Mouse (Mus musculus) kidney, adult 9 months (tissue): ENCODE data around the gene Nol6.
A peak's percentile ranks its signal among the peaks of the same experiment; 100 is the strongest.
"Not testable (repeated sequence)": the region's sequence is repeated elsewhere in the genome, so short reads cannot be mapped to it uniquely, and the experiment has no call there.

ENCODE experiments used
- DNase-seq: peaks from one replicate; pipeline ENCODE4 v3.0.0; 2022

The Nol6 gene

DNA sequence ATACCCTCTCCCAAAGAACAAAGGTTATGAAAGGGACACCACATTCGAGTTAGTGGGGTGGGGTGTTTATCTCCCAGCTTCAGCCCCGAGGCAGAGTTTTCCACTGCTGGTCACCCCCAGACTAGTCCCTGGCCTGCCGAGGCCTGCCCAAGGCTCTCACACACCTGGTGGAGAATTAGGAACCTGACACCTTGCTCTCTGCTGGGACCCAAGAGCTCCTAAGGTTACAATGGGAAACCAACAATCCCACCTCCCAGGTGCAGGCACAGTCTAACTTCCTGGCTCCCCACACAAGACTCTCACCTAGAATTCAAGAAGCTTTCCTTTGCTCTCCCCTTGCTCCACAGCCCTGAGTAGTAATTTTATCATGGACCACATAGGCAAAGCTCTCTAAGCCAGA lies 7.4 kb downstream of the Nol6 start:
- no peak for DNase-seq

DNA sequence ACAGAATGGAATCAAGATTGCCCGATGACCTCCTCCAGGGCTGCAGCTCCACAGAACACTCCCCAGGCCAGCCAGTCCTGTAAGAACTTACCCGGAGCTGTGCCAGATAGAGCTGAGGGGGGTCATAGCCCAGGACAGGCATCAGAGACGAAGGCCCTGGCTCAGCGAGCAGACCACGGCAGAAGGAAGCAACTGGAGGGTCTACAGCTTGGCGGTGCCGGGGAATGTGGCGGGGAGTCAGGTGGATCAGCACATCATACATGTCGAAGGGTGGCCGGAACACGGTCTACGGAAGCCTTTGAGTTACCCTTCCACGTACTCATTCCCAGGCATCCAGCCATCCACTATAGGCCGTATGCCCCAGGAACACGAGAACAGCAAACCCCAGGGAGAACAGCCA lies 8.5 kb downstream of the Nol6 start:
- DNase-seq = no peak

DNA sequence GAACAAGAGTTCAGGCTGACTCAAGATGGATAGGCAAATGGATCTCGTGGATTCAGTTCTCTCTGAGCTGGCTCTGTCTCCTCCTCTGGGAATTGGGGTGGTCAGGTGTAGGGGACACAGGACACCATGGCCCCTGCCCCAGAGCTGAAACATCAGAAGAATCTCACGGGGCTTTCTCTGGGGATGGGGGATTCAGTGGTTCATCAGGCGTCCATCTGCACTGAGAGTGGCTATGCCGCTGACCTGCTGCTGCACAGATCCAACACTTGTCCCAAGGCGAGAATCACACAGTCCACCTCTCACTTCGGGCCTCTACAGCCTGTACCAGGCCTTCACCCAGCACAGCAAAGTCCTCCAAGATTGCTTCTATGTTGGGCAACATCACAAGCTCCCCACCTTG lies 9.2 kb downstream of the Nol6 start:
- DNase-seq = no peak

DNA sequence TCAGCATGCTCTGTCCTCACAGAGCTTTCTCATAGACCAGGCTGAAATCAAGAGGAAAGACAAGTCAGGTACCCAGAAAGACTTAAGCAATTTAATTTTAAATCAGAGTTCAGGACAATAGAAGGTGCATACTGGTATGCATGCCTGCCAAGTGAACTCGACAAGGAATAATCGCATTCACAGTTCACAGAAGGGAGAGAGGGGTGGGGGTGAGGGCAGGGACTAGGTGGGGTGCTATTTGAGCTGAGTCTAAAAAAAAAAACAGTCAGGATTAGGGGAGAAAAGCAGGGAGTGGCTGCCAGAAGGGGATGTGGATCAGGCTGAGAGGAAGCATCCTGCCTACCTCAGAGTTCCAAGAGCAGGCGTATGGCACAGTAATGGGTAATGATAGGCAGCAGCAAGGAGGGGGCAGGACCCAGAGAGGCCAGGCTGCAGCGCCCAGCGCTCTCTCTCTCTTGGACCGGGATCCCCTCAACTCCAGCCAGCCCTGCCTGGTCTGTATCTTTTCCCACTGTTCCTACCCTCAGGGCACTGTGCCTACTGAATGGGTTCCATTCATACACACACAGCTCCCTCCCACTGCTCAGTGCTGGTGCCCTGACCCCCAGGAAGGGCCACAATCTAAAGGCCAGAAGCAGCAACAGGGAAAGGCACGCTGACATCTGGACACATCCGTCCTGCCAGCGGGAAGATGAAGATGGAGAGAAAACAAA lies 9.7 kb downstream of the Nol6 start:
- no peak for DNase-seq

DNA sequence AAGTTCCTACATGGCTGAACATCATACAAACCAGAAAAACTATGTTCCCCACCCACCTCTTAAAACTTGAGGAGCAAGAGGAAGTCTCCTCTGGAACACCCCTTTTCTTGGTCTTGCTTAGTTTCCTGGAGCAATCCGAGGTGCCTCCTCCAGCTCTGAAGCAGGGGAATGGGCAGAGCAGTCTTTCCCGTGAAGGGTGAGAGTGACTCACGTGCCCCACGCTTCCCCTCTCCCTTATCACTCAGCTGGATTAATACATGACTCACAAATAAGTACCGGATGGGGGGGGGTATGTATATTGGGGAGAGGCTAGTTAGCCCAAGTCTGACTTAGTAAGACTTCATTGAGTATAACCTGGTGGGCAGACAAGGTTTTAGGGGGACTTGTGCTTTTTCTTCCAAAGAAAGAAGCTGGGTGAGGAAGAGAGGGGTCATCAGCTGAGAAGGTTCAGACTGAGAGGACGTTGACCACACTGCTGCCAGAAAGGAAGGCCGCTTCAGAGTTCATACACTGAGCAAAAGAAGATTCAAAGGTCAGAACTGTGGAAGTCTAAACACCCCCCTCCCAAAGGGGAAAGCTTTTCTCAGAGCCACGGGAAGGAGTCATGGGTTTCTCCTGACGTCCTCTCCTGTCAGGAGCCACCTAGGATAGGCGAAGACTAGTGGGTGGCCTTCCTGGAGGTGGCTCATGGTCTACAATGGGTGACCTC lies 15.4 kb downstream of the Nol6 start:
- peak; percentile 60 for DNase-seq

DNA sequence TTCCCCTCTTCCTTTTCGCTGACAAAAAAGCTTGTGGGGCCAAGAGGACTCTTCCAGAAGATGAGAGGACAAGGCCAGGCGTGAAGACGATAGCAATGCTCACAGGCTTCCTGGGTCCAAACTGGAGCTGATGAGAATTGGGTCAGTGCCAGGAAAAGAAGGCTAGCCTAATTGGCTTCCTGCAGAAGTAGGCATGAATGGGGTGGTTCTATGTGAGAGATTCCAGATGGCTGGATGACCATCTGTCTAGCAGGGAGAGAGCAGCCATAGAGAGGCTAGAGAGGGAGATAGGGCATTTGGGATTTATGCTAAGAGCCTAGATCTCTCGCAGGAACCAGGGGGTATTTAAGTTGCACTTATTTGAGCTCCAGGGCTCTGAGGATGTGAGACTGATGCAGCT lies 16.8 kb downstream of the Nol6 start:
- no peak for DNase-seq

DNA sequence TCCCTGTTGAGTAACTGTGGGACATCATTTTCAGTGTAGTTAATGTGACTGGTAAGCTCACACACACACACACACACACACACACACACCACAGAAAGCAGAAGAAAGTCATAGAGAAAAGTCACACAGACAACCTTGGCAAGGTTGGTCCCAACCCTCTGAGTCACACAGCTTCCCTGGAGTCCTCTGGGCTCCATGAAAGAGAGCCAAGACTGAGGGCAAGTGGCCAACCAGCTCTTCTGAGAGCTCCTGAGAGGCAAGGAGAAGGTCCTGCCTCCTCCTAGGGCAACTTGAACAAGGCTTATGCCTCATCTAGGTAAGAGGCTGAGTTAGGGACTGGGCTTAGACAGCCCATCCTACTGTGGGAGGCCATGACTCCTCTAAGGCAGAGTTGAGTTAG lies 21.4 kb downstream of the Nol6 start:
- DNase-seq = no peak

DNA sequence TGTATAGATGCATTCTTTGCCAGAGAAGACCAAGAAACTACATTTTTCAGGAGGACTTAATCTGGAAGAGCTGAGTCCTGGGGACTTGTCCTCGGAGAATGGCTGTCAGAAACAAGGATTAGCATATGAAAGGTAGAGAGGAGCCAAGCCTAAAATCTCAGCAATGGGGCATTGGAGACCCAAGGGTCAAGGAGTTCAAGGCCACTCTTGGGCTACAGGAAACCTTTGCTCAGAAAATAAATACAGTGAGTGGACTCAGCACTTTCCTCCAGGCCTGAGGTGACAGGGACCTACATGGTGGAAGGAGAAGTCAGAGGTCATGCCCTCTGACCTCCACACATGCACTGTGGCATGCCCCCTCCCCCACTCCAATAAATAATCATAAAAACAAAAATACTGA lies 23.3 kb downstream of the Nol6 start:
- no peak for DNase-seq

DNA sequence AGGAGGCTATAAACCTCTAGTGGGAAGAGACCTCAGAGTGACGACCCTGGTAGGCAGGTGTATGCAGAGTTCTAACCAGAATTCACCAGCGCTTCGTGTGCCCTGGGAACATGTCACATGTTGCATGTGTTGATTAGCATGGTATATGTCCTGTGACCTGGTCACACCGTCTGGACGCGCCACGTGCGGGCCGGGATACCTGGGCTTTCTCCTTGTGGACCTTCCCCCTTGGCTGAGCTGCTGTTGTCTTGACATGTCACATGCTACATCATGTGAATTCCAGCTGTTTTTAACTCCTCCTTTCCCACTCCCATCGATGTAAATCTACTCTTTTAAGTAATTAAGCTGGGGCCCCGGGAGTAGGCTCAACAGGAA lies 25.7 kb downstream of the Nol6 start:
- DNase-seq = peak; percentile 51

DNA sequence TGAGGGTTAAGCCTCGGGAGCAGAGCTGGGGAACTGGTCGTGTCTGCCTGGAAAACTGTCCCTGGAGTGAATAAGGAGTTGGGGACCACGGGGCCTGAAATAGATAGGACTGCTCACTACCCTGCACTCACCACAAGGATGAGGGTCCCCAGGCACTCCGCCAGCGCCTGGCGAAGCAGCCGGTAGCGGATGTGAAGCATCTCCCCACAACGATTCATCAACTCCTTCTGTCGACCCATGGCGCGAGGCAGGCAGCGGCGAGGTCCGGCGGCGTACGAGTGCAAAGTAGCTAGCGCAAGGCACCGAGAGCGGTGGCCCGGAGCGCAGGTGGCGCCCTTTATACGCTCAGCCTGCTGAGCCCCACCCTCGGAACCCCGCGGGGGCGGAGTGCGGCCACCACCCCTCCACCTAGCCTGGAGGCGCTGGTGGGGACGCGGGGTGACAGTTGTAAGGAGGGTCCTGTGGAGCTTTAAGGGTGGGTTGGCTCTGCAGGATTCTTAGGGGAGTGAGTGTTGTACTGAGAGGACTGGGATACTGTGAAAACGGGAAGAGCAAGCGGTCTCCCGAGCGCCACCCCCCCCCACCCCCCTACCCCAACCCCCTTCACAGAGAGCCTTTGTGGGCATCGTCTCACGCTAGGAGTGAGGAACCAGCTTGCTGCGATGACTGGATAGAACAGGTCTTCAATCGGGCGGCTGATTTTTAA lies 26.2 kb downstream of the Nol6 start, which contains the start of gene Aqp3:
Gene Aqp3 (minus strand): TSS at position 313 of the 706 bp plus-strand sequence.
- DNase-seq = peak; percentile 73

DNA sequence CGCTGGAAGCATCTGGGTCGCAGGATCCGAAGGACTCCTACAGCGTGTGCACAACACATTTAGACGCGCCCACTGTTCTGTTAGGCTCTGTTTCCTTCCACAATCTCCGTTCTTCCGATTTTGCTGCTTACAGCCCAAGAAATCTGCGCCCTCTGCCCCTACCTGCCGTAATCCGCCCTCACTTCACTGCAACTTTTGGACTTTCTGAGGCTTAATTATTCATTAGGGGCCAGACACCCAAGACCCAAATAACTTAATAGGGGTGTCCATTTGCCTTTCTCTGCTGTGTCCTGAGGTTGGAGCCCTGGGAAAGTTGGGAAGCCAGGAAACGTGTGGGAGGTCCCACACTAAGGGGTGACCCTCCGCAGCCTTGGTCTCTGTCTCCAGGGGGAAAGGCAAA lies 26.9 kb downstream of the Nol6 start:
- DNase-seq = peak; percentile 76

DNA sequence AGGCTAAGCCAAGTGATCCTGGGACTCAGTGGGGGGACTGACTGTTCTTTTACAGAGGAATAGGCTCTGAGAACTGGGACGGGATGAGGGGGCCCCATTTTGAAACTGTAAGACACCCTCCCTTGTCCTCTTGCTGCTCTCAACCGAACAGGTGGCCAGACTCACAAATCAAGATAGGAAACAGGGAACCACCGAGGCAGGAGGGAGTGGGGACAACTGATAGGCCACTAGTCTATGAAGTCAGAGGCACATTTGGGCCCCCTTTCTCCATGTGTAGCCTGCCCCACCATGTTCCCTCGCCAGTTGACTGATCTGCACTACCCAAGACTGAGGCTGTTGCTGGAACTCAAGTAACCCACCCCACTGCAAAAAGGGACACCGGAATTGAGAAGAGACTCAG lies 27.5 kb downstream of the Nol6 start:
- no peak for DNase-seq

DNA sequence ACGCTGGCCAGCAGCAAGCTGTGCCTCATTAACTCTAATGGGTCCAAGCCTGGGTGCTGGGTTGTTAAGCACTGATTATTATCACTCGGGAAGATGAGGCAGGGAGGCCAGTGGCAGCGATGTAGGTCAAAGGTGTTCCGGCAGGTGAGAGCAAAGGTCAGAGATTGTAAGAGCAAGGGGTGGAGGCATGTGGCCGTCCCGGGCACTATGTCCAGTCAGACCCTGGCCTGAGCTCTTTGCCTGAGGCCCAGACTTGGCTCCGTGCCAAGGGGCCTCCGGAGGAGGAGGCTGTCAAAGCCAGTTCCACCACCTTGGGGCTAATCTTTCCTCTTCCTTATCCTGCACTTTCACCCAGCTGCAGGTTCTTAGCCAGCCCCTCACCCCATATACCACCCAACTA lies 28.1 kb downstream of the Nol6 start:
- DNase-seq = peak; percentile 71

DNA sequence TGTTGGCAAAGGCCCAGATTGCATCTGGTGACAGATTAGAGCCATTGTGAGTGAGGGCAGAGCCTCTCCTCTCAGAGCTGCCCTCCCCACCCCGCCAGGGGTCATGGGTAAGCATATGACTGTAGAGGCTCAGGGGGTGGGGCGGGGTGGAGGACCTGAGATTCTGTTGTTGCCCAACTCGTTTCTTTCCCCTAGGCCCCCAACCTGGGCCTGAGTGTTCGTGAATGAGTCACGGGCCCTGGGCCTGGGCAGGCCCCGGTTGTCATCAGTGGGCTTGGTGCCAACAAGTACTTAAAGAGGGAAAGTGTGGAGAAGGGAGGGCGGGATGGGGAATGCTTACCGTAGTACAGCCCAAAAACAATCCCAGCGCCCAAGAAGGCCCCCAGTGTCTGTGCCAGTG lies 29.9 kb downstream of the Nol6 start:
- no peak for DNase-seq

DNA sequence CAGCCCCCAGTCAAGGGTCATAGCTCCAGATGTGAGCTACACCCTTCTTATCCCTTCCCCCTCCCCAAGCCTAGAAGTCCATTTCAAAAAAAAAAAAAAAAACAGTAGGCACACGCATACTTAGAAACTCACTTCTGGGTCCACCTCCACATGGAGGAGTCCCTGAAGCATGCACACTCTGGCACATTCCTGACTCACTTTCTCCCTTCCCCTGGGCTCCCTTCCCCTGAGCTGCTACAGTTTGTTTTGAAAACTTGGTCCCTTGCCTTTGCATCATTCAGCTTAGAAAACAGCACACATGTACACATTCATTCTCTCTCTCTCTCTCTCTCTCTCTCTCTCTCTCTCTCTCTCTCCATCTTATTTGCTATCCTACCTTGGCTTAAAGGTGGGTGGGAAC lies 31.3 kb downstream of the Nol6 start:
- DNase-seq = no peak

DNA sequence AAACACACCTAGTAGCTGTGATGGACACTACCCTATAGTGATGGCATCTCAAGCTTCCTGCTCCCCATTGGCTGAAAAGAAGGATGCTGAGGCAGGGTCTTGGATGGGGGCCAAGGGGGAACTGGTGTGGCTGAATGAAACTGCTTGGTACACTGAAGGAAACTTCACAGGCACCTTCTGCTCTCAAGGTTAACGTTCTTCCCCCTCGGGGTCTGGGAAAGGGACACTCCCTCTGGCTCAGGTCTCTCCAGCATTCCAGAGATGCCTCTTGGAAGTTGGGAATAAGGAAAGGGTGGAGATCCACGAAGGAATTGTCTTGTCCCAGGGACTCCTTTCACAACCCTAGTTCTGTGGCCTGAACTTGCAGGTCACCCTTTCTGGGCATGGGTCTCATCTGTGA lies 32.9 kb downstream of the Nol6 start:
- no peak for DNase-seq

DNA sequence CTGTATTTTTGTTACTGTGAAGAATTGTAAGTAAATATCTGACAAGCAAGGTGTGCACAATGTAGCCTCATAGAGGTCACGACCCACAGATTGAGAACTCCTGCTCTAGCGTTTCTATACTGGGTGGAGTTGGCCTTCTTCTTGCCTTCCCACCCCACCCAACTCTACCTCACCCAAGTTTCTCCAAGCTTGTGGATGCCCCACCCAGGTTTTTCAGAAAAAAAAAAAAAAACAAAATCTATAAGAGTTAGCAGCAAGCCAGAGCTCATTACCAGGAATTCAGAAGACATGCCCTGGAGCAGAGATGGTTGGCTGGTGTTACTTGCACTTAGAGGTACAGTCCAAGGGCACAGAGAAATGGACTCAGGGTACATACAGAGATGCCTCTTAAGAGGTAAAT lies 34.5 kb downstream of the Nol6 start:
- no peak for DNase-seq

DNA sequence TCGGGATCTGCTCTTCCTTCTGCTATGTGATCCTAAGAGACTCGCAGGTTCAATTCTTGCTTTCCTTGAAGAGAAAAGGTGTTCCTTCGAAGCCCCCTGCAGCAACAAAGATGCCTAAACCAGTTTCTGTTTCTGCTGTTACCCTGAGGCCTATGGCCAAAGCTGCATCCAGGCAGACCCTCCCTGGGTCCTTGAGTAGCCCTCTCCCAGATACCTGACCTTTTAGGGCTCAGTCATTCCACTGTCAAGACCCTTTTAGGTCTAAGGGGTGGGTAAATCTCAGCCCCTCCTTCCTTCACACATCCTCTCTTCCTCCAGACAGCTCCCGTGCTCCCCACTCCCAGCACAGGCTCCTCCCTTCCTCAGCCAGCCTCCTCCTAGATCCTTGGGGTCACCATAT lies 35.1 kb downstream of the Nol6 start:
- no peak for DNase-seq

DNA sequence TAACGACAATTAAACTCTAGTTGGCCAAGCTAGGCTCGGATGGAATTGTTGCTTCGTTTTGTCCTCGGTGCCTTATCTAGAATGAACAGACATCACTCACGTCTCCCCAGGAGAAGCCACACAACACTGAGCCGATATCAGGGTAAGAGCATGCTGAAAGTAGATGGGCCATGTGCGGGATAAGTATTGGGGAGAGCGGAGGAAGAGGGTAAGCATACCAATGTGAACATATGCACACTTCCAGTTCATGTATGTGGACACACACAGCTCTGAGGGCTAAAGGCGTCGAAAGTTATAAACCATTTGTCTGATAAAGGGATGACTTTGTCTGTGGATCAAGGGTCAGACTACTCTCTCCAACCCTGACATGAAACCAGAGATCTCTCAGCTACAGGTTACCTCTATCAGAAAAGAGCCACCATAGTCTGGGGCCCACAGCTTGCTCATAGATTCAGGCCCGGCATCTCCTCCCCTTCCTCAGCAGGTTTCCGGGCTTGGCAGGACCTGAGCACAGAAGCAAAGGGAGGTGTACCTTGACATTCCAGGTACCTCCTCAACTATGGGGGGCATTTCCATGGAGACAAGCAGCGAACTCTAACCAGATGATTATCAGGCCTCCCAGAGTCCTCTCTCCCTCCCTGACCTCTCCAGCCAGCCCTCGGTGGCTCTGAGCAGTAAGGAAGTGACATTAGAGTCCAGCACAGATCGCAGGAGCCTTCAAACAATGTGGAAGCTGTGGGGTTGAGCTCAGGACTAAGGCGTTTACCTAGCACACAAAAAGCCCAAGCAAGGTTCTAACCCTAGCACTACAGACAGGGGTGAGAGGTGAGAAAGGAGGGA lies 36.6 kb downstream of the Nol6 start:
- DNase-seq = no peak

DNA sequence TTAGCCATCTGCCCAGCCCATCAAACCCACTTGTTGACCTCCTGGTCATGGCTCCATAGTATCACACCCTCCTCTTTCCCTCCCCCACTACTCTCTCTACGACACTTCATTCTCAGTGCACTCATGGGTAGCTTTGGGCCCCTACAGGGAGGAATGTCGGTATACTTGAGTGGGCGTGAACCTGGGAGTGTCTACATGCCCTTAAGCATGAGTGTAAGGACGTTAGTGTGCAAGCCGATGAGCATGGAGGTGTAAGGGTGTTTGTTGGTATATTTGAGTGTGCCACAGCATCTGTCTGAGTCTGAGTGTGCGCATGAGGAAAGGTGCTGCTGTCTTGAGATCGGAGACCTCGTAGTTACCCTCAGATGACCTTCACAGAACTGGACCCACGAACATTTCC lies 37.3 kb downstream of the Nol6 start:
- no peak for DNase-seq

DNA sequence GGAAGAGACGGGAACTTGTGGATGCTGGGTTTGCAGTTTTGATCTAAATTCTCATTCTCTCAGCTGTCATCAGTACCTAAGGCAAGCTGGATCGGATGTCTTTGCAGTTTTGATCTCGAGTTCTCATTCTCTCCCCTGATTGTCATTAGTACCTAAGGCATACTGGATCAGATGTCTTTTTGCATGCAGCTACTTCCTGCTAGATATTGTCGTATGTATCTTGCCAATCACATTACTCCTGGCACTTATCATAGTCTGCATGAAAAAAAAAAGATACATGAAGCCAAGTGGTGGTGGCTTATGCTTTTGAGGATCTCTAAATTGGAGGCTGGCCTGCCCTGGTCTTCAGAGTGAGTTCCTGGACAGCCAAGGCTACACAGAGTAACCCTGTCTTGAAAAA lies 39.4 kb downstream of the Nol6 start:
- no peak for DNase-seq

DNA sequence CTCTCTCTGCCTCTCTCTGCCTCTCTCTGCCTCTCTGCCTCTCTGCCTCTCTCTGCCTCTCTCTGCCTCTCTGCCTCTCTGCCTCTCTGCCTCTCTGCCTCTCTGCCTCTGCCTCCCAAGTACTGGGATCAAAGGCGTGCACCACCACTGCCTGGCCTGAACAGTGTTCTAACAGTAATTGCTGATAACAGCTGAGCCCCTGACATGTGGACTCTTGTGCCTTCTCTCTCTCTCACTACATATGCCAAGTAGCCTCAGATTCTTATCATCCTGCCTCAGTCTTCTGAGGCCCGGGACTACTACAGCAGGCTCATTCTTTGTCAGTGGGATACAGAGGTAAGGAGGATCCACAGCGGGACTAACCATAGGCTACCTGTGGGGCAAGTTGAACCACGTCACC lies 41.5 kb downstream of the Nol6 start:
- not testable (repeated sequence) for DNase-seq

DNA sequence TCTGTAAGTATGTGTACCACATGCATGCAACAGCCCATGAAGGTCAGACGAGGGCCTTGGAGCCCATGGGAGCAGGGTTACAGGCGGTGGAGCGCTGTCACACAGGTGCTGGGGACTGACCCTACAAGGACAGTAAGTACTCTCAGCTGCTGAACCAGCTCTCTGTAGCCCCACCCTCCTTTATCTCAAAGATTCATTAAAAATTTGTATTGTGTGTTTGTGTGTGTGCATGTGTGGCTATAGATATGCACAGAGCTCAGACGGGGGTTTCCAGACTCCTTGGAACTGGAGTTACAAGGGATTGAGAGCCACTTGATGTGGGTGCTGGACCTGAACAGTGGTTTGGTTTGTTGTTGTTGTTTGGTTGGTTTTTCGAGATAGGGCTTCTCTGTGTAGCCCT lies 42.5 kb downstream of the Nol6 start:
- no peak for DNase-seq
